Mouse (Mus musculus) megakaryocyte, adult 5-6 weeks (primary cell): ENCODE data around the gene Mcm6. TPM values are rescaled to one million over a fixed set of nuclear protein-coding genes. Genes with fewer than 3 reads are reported as not detected.
A peak's percentile ranks its signal among the peaks of the same experiment; 100 is the strongest.

Source experiments
- ATAC-seq: 2 replicates; pipeline ENCODE4 v1.8.0; 2016; ENCODE audit warnings: mild to moderate bottlenecking, inconsistent platforms; ENCODE audit not compliant: poor library complexity, severe bottlenecking
- total RNA-seq, 2 experiments: library from RNA; stranded (forward) in 1 of 2; stranded (reverse) in 1 of 2; fragments of 153-499, 151-499 nt in 1 of 2; fragments of 221-1000, 200-1000 nt in 1 of 2; gene quantifications; 2 replicates each; pipeline versions ENCODE4 v1.2.3 to v1.2.4; 2015 to 2017

The Mcm6 gene
- total RNA-seq (2015) (143 and 147 TPM in 2 replicates), total RNA-seq (2017) (205 and 215 TPM in 2 replicates)

GRCm38 (mm10) chr1:128359554-128360376 is at the start of gene Mcm6:
Gene Mcm6, minus strand, starts transcription at chr1:128359664.
- peak; percentile 96 for ATAC-seq

GRCm38 (mm10) chr1:128406846-128407245 is 47.4 kb upstream of the Mcm6 start:
- no peak for ATAC-seq

GRCm38 (mm10) chr1:128405675-128406074 is 46.2 kb upstream of the Mcm6 start:
- ATAC-seq = no peak

GRCm38 (mm10) chr1:128405041-128405481 is 45.6 kb upstream of the Mcm6 start:
- no peak for ATAC-seq

GRCm38 (mm10) chr1:128400926-128401325 is 41.5 kb upstream of the Mcm6 start:
- no peak for ATAC-seq

- ATAC-seq = no peak
These were observed 40.8 kb upstream of the Mcm6 start for GRCm38 (mm10) chr1:128399941-128400915.

- no peak for ATAC-seq
These were observed 39.4 kb upstream of the Mcm6 start for GRCm38 (mm10) chr1:128398738-128399445.

GRCm38 (mm10) chr1:128394657-128395056 is 35.2 kb upstream of the Mcm6 start:
- no peak for ATAC-seq

GRCm38 (mm10) chr1:128392382-128392781 is 32.9 kb upstream of the Mcm6 start:
- no peak for ATAC-seq

GRCm38 (mm10) chr1:128386487-128386886 is 27.0 kb upstream of the Mcm6 start:
- peak; percentile 99 for ATAC-seq

GRCm38 (mm10) chr1:128376841-128377240 is 17.4 kb upstream of the Mcm6 start:
- no peak for ATAC-seq

- ATAC-seq = peak; percentile 43; the same call in 1 of the 2 replicates
These were observed 12.8 kb upstream of the Mcm6 start for GRCm38 (mm10) chr1:128372143-128372860.

GRCm38 (mm10) chr1:128368732-128369441 is 9.4 kb upstream of the Mcm6 start:
- ATAC-seq = peak; percentile 92

- no peak for ATAC-seq
These were observed 1.1 kb upstream of the Mcm6 start for GRCm38 (mm10) chr1:128360601-128361000.

- ATAC-seq = peak; percentile 26
These were observed 429 bp downstream of the Mcm6 start for GRCm38 (mm10) chr1:128358916-128359553.

- no peak for ATAC-seq
These were observed 1.2 kb downstream of the Mcm6 start for GRCm38 (mm10) chr1:128358276-128358675.

- ATAC-seq = peak; percentile 38
These were observed 2.0 kb downstream of the Mcm6 start for GRCm38 (mm10) chr1:128357452-128357851.

- ATAC-seq = no peak
These were observed 6.4 kb downstream of the Mcm6 start for GRCm38 (mm10) chr1:128353092-128353491.

GRCm38 (mm10) chr1:128344232-128344631 is 15.2 kb downstream of the Mcm6 start:
- ATAC-seq = no peak
